ENCODE assay signal across 22 mouse cellular contexts in the genomic region with DNA sequence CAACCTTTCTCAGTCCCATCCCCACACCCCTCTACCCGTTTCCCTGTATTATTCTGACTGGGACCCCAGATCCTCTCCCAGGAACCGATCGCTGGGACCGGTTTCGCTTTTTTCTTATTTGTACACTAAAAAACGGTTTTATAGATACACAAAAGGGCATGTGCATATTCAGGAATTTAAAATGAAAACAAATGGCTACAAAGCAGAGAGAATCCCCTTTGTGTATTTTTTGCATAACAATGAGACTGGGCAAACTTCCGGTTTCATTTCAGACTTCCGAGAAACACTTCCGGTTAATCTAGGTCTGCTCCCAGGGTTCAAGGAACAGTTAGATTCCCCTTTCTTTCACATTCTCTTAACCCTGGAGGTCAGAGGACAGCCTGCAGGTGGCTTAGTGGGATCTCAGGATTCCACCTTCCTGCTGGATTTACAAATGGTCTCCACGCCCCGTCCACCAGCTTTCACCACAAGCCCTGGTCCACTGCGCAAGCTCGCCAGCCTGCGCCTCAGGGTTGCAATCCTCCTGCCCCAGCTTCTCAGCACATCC. TPM values are rescaled to one million over a fixed set of nuclear protein-coding genes. Genes with fewer than 3 reads are reported as not detected.
DNase-seq lines count a peak whose midpoint lies in the region; ATAC-seq and TF ChIP-seq lines count a peak whose summit lies in the region.
"Had no signal": no experiment of that assay in that cellular context is flagged by ENCODE, and none has a peak within 500 bp of the region (broad histone marks: within the 10 kb centered on the region; RNA-seq: fewer than 3 reads in every experiment).

No protein-coding gene starts in this region.

- H3K4me2 ChIP-seq in midbrain, embryonic 15.5 days, result no peak overlapping the region
- H3K4me2 ChIP-seq: embryonic facial prominence, embryonic 12.5 days; forebrain, embryonic 13.5 days; heart, embryonic 11.5 days; heart, embryonic 15.5 days; hindbrain, embryonic 13.5 days had no signal

- peak overlapping the region; percentile 8 for H3K4me3 ChIP-seq in erythroblast, embryonic 14.5 days (replicated peaks)
- H3K4me3 ChIP-seq in testis, adult 2 months (ENCODE audit: control insufficient read depth, low read depth, low read length), result peak overlapping the region; percentile 77
- H3K4me3 ChIP-seq in midbrain, embryonic 15.5 days, result no peak overlapping the region
- H3K4me3 ChIP-seq: embryonic facial prominence, embryonic 12.5 days; forebrain, embryonic 13.5 days; heart, adult 2 months; heart, embryonic 15.5 days; hindbrain, embryonic 13.5 days had no signal

- H3K27ac ChIP-seq in testis, adult 2 months (ENCODE audit: control insufficient read depth, insufficient read depth, low read depth, low read length), result 0 out of 2 replicates have a peak overlapping the region, but pooled peaks have one; percentile 21
- no peak overlapping the region for H3K27ac ChIP-seq in midbrain, embryonic 15.5 days
- H3K27ac ChIP-seq: embryonic facial prominence, embryonic 12.5 days; forebrain, embryonic 13.5 days; heart, adult 2 months; heart, embryonic 15.5 days; hindbrain, embryonic 13.5 days; hindbrain, postnatal 0 days had no signal

- no peaks in the 10 kb centered on the region for H3K27me3 ChIP-seq in erythroblast, embryonic 14.5 days (ENCODE audit: control insufficient read depth)
- no peaks in the 10 kb centered on the region for H3K27me3 ChIP-seq in testis, adult 2 months (ENCODE audit: control insufficient read depth, insufficient read depth, low read length)
- H3K27me3 ChIP-seq in midbrain, embryonic 15.5 days (replicated peaks), result no peaks in the 10 kb centered on the region
- H3K27me3 ChIP-seq: embryonic facial prominence, embryonic 12.5 days; forebrain, embryonic 13.5 days; heart, embryonic 15.5 days; hindbrain, embryonic 13.5 days; Patski had no signal

- 78% methylated on average over 14 of the region's 14 CpGs for WGBS in midbrain, embryonic 15.5 days

- TF ChIP-seq POLR2A in testis, adult 2 months (IDR thresholded peaks at IDR 0.05; ENCODE audit: control insufficient read depth, low read depth, low read length), result no peak

- no peak for DNase-seq in testis, postnatal 10 days (ENCODE audit: low spot score)
- DNase-seq in R1 (ENCODE audit: low read depth, low spot score), result peak; percentile 99
- DNase-seq in embryo, embryonic 11 days, result no peak
- DNase-seq: adrenal gland, adult 8-10 months; adrenal gland, postnatal 36 days; cerebellum, adult 11 months; cerebellum, adult 8-10 months; cerebellum, postnatal 14 days; forebrain, postnatal 0 days; heart, adult 2 months; heart, postnatal 14 days had no signal

- ATAC-seq in erythroblast, adult 5-6 weeks (replicated peaks; ENCODE audit: low FRiP score, poor library complexity, severe bottlenecking), result no peak
- ATAC-seq in midbrain, embryonic 15.5 days (replicated peaks), result no peak
- ATAC-seq: forebrain, embryonic 13.5 days; forebrain, postnatal 0 days; hindbrain, postnatal 0 days; Patski had no signal

- TF ChIP-seq CTCF in testis, adult 2 months (IDR thresholded peaks at IDR 0.05; ENCODE audit: control insufficient read depth, insufficient read depth, insufficient replicate concordance, low read depth, low read length), result no peak

- H3K36me3 ChIP-seq in erythroblast, embryonic 14.5 days (ENCODE audit: control insufficient read depth), result no peaks in the 10 kb centered on the region
- H3K36me3 ChIP-seq in testis, adult 2 months (ENCODE audit: control insufficient read depth, insufficient read depth, low read length), result no peaks in the 10 kb centered on the region
- H3K36me3 ChIP-seq in midbrain, embryonic 15.5 days (replicated peaks), result no peaks in the 10 kb centered on the region
- H3K36me3 ChIP-seq: embryonic facial prominence, embryonic 12.5 days; heart, embryonic 15.5 days; hindbrain, embryonic 13.5 days had no signal

- no peak overlapping the region for H3K9ac ChIP-seq in midbrain, embryonic 15.5 days
- H3K9ac ChIP-seq: embryonic facial prominence, embryonic 12.5 days; forebrain, embryonic 13.5 days; forebrain, postnatal 0 days; heart, embryonic 15.5 days; hindbrain, embryonic 13.5 days had no signal

- H3K4me1 ChIP-seq in erythroblast, embryonic 14.5 days (ENCODE audit: control insufficient read depth), result peaks cover 22% of the 10 kb centered on the region
- H3K4me1 ChIP-seq in testis, adult 2 months (ENCODE audit: control insufficient read depth, insufficient read depth, low read length), result peaks cover 8% of the 10 kb centered on the region
- H3K4me1 ChIP-seq in midbrain, embryonic 15.5 days, result peaks cover 8% of the 10 kb centered on the region

- H3K9me3 ChIP-seq in erythroblast, embryonic 14.5 days (ENCODE audit: control insufficient read depth, low read length), result 0 out of 2 replicates have a peak, but pooled peaks cover 3% of the 10 kb centered on the region
- H3K9me3 ChIP-seq in midbrain, embryonic 15.5 days, result peaks cover 5% of the 10 kb centered on the region
- H3K9me3 ChIP-seq: heart, embryonic 15.5 days had no signal

RNA-seq across cellular contexts. Expression of gene Zfp64, which starts 4.0 kb away (rescaled TPM):
- polyA plus RNA-seq in erythroblast, embryonic 14.5 days (2012), result 1.3 and 1.5 TPM in 2 replicates
- total RNA-seq in erythroblast, adult 5-6 weeks (2015; ENCODE audit: low replicate concordance), result 3.1 and 3.5 TPM in 2 replicates
- 4.2 and 4.3 TPM in 2 replicates for total RNA-seq in erythroblast, adult 5-6 weeks (2017; ENCODE audit: low replicate concordance)
- polyA plus RNA-seq in testis, adult 2 months (2012; rRNA removed), result 3.1 and 3.4 TPM in 2 replicates
- 44.5 and 46.9 TPM in 2 replicates for polyA plus RNA-seq in midbrain, embryonic 15.5 days (2015; fragmentation: Nextera tagmentation; extraction: Ambion mirVana)

Comparison
In these comparisons a context has a peak if more than half of its experiments do, and no peak if none do; other contexts are left out.
1. RNA of gene Zfp64, which starts 4.0 kb away (polyA plus RNA-seq): 44.5 to 46.9 TPM in midbrain, embryonic 15.5 days; 3.1 to 3.4 TPM in testis, adult 2 months and 1.3 to 1.5 TPM in erythroblast, embryonic 14.5 days; every median in the first group is over 10 times any median in the second.